Mouse (Mus musculus) monocyte, adult 59 days (primary cell): ENCODE results near the gene Gm48551. TPM values are rescaled to one million over a fixed set of nuclear protein-coding genes. Genes with fewer than 3 reads are reported as not detected.

Source experiments
- total RNA-seq, 2 experiments: library from RNA; stranded (reverse); gene quantifications; one replicate each; pipeline ENCODE4 v1.2.4; 2023

Gene Gm48551
- total RNA-seq, result 1 to 10 TPM in 1 of 2 experiments, under 1 TPM in 1; 0.97 to 1.3 TPM

DNA sequence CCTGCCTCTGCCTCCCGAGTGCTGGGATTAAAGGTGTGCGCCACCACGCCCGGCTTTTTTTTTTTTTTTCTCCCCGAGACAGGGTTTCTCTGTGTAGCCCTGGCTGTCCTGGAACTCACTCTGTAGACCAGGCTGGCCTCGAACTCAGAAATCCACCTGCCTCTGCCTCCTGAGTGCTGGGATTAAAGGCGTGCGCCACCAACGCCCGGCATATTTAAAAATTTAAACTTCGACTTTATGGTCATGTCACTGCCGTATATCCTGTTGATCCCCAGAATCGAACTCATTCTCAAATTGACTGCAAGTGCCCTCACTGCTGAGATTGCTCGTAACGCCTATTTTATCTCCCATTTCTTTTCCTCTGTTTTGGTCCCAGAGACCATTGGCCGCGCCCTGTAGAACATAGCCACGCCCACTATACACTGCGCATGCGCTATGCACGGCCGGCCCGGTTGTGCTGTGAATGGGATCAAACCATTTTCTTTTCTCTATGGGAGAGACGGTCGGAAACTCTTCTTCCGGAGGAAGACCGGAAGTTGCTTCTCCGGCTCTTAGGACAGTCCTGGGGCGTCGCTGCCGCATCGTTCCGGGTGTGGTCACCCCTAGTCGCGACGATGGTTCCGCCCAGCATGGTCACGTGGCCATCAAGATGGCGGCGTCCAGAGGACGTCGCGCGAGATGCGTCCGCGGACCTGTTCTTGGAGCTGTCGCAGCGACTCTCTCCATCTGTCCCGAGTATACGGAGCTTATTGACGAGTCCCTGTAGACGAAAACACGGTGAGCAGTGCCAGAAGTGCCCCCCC is at the start of gene Gm48551, which contains the start of gene Dohh:
Gene Gm48551 (plus strand): TSS at position 665 of the 803 bp plus-strand sequence.
Gene Dohh (plus strand): TSS at position 627 of the 803 bp plus-strand sequence.

DNA sequence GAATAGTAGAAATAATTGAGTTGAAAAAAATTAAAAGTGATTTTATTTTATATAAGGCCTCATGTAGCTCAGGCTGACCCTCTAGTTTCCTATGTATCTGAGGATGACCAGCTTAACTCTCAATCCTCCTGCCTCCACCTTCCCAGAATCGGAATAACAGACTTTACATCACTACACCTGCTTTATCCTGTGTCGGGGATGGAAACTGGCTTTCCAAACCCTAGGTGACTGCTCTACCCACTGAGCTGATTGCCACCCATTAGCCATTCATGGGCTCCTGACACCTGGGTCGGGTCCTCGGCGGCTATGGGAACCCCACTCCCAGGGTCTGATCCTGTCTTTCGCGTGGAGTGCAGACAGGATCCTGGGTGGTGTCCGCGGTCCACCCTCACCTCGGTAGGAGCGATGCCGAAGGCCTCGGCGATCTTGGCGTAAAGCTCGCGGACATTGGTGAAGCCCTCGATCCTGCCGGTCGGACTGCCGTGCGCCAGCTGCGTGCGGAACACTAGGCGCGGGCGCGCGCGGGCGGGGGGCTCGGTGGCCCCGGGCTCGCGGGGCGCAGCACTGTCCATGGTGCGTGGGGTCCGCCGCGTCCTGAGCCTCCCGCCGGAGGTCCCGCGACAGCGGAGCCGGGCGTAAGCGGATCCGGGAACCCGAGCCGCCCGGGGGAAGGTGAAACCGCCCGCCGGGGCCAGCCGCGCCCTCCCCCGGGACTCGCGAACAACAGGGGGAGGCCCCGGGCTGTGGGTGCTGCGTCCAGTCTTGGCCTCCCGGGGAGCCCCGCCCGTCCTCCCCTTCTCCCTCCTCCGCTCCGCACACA is 41.4 kb upstream of the Gm48551 start, which contains the start of gene Gipc3:
Gene Gipc3 (minus strand): TSS at position 581 of the 820 bp plus-strand sequence.

DNA sequence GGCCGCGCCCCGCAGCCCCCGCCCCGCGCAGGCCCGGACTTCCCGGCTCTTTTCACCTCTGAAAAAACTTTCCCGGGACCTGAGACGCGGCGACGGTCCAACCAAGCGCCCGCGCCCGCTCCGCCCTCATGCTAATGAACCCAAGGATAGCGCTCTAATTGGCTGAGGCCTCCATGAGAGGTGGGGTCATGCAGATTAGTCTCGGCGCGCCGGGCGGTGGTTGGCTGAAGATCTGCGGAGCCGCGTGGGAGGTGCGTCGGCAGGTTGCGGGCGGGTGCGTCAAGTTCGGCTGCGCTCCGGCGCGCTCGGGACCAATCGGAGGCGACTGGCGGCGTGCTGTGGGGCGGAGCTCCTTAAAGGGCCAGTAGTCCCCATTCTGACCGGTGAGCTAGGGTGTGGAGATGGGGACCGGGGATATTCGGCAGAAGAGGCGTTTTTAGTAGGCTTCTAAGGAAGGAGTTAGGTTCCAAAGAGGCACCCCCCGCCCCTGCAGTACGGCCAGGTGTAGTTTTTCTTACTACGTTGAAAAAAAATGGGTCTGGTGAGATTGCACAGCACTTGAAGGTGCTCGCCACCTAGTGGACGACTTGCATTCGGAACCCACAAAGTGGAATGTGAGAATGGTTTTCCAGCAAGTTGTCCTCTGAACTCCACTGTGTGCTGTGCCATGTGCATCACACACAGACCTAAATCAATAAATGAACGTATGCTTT is 33.8 kb upstream of the Gm48551 start, which contains the start of gene Hmg20b:
Gene Hmg20b (minus strand): TSS at position 130 of the 713 bp plus-strand sequence.

DNA sequence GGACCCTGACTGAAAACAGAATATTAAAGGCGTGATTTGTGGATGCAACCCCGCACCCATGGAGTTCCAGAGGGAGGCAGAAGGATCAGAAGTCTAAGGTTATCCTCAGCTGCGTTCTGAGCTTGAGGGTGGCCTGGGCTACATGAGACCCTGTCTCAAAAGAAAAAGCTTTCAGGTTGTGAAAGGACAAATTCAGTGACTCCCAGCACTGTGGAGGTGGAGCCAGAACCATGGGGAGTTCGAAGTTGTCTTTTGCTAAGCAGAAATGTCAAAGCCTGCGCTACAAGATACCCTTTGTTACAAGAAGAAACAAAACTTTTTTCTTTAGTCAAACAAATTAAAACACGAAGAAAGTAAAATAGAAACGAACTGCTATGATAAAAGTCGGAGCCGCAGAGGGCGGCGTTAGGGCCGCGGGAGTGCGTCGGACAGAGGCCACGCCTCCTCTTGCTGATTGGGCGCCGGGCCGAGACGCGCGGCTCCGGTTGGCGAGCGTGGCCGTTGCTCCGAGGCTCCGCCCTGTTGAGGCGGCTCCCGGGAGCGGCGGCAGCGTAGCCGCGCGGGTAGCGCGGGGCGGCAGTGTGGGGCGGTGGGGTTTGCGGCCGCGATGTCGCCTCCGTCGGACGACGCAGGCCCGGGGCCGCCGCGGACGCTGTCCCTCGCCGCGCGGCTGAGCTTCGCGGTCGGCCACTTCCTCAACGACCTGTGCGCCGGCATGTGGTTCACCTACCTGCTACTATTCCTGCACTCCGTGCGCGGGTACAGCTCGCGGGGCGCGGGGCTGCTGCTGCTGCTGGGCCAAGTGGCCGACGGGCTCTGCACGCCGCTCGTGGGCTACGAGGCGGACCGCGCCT is 27.0 kb upstream of the Gm48551 start, which contains the start of gene Mfsd12:
Gene Mfsd12 (plus strand): TSS at position 501 of the 854 bp plus-strand sequence.

DNA sequence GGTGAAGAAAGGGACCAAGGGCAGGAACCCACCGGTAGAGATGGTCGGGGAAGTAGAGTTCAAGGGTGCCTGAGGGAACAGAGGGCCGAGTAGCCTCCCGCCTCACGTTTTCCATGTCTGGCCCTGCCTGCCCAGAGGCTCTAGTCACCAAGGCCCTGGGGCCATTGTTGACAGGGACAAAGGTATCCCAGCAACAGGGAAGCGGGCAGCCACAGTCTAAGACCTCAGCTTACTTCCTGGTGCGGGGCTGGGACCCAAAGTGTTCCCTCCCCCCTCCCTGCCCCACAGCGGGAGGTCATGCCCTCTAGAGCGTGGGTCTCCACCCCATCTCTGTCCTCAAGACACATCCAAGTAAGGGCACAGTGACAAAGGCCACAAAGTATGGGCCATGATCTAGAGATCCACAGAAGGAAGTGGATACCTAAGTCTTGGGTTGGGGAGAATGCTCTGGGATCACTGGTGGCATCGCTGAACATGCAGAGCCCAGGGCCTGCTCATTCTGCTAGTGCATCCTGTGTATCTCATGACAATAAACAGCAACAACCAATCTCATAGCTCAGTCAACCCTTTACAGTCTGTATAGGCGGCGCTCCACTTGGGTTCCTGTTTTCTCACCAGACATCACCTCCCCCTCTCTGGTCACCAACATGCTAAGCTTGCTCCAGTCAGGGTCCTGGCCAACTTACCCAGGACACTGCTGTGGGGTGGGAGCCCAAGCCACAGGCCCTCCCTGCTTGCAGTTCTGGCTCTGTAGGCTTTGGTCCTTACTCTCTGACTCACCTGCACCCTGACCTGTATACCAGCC is 18.4 kb upstream of the Gm48551 start, which contains the start of gene 4930404N11Rik:
Gene 4930404N11Rik (minus strand): TSS at position 145 of the 805 bp plus-strand sequence.

DNA sequence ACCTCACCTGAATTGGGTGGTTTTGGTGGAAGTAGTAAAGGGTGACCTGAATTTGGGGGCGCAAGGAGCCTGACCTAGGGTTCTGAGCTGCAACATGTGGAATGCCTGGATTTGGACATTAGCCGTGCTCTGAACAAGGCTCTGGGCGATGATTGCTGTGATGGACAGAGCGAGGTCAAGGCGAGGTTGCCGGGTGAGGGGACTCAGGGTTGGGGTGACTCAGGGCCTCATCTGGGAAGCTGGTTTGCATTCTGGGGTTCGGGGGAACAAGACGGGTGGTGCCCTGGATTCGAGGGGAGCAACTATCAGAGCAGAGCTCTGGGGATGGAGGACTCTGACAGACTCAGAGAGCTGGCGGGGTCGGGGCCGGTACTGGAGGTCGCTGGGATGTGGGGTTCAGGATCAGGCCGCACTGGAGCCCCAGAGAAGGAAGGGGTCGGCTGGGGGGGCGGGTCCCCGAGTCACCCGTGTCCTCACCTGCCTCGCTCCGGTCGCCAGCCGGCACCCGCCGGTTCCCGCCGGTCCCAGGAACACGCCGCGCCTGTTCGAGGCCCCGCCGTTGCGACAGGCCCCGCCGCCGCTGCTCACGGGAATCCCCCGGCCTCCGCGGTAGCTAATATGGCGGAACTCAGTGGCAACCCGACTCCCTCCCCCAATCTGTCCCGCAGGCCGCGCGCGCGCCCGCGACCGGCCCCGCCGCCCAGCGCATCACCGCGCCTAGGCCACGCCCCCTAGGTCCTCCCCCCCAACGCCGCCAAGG is 6.3 kb upstream of the Gm48551 start, which contains the start of gene Fzr1:
Gene Fzr1 (minus strand): TSS at position 724 of the 760 bp plus-strand sequence.

DNA sequence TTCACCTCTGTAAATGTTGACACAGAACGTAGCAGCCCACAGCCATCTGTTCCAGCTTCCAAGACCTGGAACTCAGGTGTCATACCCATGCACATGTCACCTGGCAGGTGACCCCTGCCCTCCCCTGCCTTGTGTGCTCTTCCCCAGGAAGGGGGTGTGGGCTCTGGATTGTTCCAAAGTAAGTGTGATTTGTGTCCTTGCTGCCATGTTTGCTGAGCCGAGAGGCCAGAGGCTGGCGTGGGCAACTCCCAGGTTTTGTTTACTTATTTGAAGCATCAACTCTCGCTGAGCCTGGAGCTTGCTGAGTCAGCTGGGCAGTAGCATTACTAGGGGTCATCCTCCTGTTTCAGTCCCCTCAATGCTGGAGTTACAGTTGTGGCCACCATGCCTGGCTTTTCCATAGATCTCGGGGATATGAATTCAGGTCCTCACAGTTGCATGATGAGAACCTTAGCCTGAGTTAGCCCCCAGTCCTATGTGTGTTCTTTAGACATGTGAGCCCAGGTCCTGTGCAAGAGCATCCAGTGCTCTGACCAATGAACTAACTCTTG is 4.3 kb downstream of the Gm48551 start, which contains the start of gene Gm48552:
Gene Gm48552 (plus strand): TSS at position 501 of the 551 bp plus-strand sequence.

DNA sequence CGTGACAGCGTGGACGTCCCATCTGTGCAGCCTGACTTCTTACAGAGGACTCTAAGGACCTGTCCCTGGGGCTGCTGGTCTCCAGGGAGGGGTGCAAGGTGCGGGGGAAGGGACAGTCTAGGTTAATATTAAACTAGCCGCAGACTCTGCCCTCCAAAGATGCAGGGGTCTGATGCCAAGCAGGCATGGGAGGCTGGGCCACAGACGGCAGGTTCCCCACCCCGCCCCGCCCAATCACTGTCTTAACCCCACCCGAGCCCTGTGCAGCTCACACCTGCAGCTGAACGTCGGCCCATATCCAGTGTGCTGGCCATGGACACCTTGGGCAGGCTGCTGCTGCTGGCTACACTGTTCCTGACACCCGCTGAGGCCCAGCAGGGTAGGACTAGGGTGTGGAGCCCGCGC is 8.5 kb downstream of the Gm48551 start, which contains the start of gene Smim24:
Gene Smim24 (plus strand): TSS at position 271 of the 405 bp plus-strand sequence.

Other genes starting within 250 kb of the Gm48551 start
- gene Zbtb7a, start 249.2 kb upstream of the Gm48551 start, total RNA-seq, result 100 to 1,000 TPM; 124 TPM
- gene Pias4, start 216.5 kb upstream of the Gm48551 start, total RNA-seq, result 10 to 100 TPM; 23.5 to 34.3 TPM
- 1,000 to 10,000 TPM; 1,547 to 1,607 TPM for gene Eef2, start 207.8 kb upstream of the Gm48551 start, total RNA-seq
- gene Dapk3, start 201.5 kb upstream of the Gm48551 start, total RNA-seq, result 10 to 100 TPM; 33.4 to 35.1 TPM
- gene 4930442H23Rik, start 200.6 kb upstream of the Gm48551 start, total RNA-seq, result not detected
- gene Nmrk2, start 182.4 kb upstream of the Gm48551 start, total RNA-seq, result not detected
- gene Atcay, start 153.6 kb upstream of the Gm48551 start, total RNA-seq, result not detected
- 1 to 10 TPM; 1.3 to 2.7 TPM for gene Zfr2, start 151.3 kb upstream of the Gm48551 start, total RNA-seq
- 10 to 100 TPM; 42.3 to 59.6 TPM for gene Matk, start 131.5 kb upstream of the Gm48551 start, total RNA-seq
- 10 to 100 TPM; 75.9 to 85.4 TPM for gene Mrpl54, start 117.5 kb upstream of the Gm48551 start, total RNA-seq
- gene Apba3, start 117.5 kb upstream of the Gm48551 start, total RNA-seq, result 10 to 100 TPM; 42.4 to 46.0 TPM
- gene Tjp3, start 92.9 kb upstream of the Gm48551 start, total RNA-seq, result 1 to 10 TPM; 1.7 to 4.5 TPM
- 100 to 1,000 TPM; 135 to 147 TPM for gene Pip5k1c, start 91.5 kb upstream of the Gm48551 start, total RNA-seq
- 10 to 100 TPM; 29.4 to 32.4 TPM for gene Cactin, start 63.4 kb upstream of the Gm48551 start, total RNA-seq
- under 1 TPM in 1 of 2 experiments, not detected in 1; 0.26 TPM for gene Tbxa2r, start 55.7 kb upstream of the Gm48551 start, total RNA-seq
- gene Gipc3, start 41.2 kb upstream of the Gm48551 start, total RNA-seq, result under 1 TPM in 1 of 2 experiments, not detected in 1; 0.15 TPM
- gene Hmg20b, start 34.0 kb upstream of the Gm48551 start, total RNA-seq, result 10 to 100 TPM; 71.4 to 85.8 TPM
- gene Mfsd12, start 27.0 kb upstream of the Gm48551 start, total RNA-seq, result 10 to 100 TPM; 38.4 to 44.6 TPM
- gene 4930404N11Rik, start 18.6 kb upstream of the Gm48551 start, total RNA-seq, result 1 to 10 TPM; 3.5 to 3.7 TPM
- 10 to 100 TPM; 33.5 to 38.0 TPM for gene Fzr1, start 6.0 kb upstream of the Gm48551 start, total RNA-seq
- gene Dohh, start within 50 bp of the Gm48551 start, total RNA-seq, result 10 to 100 TPM; 31.3 to 35.2 TPM
- gene Gm48552, start 4.5 kb downstream of the Gm48551 start, total RNA-seq, result 1 to 10 TPM; 2.3 to 3.7 TPM
- gene Smim24, start 8.6 kb downstream of the Gm48551 start, total RNA-seq, result 10 to 100 TPM; 11.9 to 12.5 TPM
- gene Nfic, start 71.2 kb downstream of the Gm48551 start, total RNA-seq, result 10 to 100 TPM; 71.7 to 75.6 TPM
- gene Celf5, start 98.2 kb downstream of the Gm48551 start, total RNA-seq, result not detected
- 100 to 1,000 TPM; 108 to 128 TPM for gene Ncln, start 111.9 kb downstream of the Gm48551 start, total RNA-seq
- gene S1pr4, start 115.7 kb downstream of the Gm48551 start, total RNA-seq, result 10 to 100 TPM; 13.4 to 15.1 TPM
- gene Gna15, start 139.8 kb downstream of the Gm48551 start, total RNA-seq, result 10 to 100 TPM; 20.9 to 21.4 TPM
- gene Gna11, start 160.7 kb downstream of the Gm48551 start, total RNA-seq, result 10 to 100 TPM; 12.5 to 13.8 TPM
- 100 to 1,000 TPM; 239 to 246 TPM for gene Aes, start 175.0 kb downstream of the Gm48551 start, total RNA-seq
- 1 to 10 TPM; 3.4 to 4.2 TPM for gene Tle2, start 190.1 kb downstream of the Gm48551 start, total RNA-seq
- 1 to 10 TPM; 1.2 to 3.4 TPM for gene Tle6, start 216.6 kb downstream of the Gm48551 start, total RNA-seq
- gene BC025920, start 221.8 kb downstream of the Gm48551 start, total RNA-seq, result 1 to 10 TPM in 1 of 2 experiments, under 1 TPM in 1; 0.85 to 1.0 TPM
- gene Sirt6, start 243.3 kb downstream of the Gm48551 start, total RNA-seq, result 10 to 100 TPM; 13.4 to 14.7 TPM
- 1 to 10 TPM; 2.9 to 4.5 TPM for gene Ankrd24, start 244.1 kb downstream of the Gm48551 start, total RNA-seq